ENCODE assay signal across 9 mouse cellular contexts in the genomic region with DNA sequence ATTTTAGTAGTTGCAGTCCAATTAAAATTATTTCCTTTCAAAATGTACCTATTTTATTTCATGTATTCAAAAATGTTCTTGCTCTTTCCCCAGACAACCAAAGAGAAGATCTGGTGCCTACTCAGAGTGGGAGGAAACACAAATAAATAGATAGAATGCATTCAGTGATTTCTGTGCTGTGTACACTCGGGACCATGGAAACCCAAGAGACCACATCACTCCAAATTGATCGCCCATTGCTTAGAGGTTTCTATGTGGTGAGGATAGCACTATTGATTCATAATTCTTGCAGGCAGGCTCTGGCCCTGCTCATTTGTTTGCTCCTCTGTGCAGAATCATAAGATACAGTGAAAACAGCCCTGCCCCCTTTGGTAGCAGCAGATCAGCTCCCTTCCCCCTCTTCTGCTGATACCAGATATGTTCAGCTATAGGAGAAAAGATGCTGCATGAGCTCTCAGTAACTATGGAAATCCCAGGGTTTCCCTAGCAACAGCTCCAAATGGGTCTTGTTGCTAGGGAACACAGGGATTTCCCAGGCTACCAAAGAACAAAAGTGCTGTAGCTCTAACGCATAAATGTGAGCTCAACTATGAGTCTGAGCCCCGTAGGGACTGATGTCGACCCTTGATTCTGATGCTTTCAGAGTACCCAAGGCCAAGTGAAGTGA. TPM values are rescaled to one million over a fixed set of nuclear protein-coding genes. Genes with fewer than 3 reads are reported as not detected.
DNase-seq lines count a peak whose midpoint lies in the region; ATAC-seq and TF ChIP-seq lines count a peak whose summit lies in the region.
"Had no signal": no experiment of that assay in that cellular context is flagged by ENCODE, and none has a peak within 500 bp of the region (broad histone marks: within the 10 kb centered on the region; RNA-seq: fewer than 3 reads in every experiment).

No protein-coding gene starts in this region.

- H3K4me2 ChIP-seq in forebrain, embryonic 12.5 days, result no peak overlapping the region
- H3K4me2 ChIP-seq in hindbrain, embryonic 11.5 days (replicated peaks; ENCODE audit: low read depth, low read length), result no peak overlapping the region

- H3K27me3 ChIP-seq in forebrain, embryonic 12.5 days, result no peaks in the 10 kb centered on the region
- H3K27me3 ChIP-seq in hindbrain, embryonic 11.5 days (ENCODE audit: control insufficient read depth, insufficient read depth, low read length), result no peaks in the 10 kb centered on the region

- no peak overlapping the region for H3K9ac ChIP-seq in forebrain, embryonic 12.5 days
- no peak overlapping the region for H3K9ac ChIP-seq in hindbrain, embryonic 11.5 days (ENCODE audit: low read depth, low read length)

- TF ChIP-seq CTCF in olfactory bulb, adult 2 months (IDR thresholded peaks at IDR 0.05; ENCODE audit: insufficient read depth, low read depth, low read length), result no peak

- WGBS in forebrain, embryonic 12.5 days, result 33% methylated on average over 5 of the region's 5 CpGs
- WGBS in hindbrain, embryonic 11.5 days, result 56% methylated on average over 5 of the region's 5 CpGs
- 36% methylated on average over 5 of the region's 5 CpGs for WGBS in olfactory bulb, adult 2 months

- H3K4me1 ChIP-seq in forebrain, embryonic 12.5 days, result peaks cover 7% of the 10 kb centered on the region
- no peaks in the 10 kb centered on the region for H3K4me1 ChIP-seq in hindbrain, embryonic 11.5 days (replicated peaks; ENCODE audit: control insufficient read depth, insufficient read depth, low read length)
- no peaks in the 10 kb centered on the region for H3K4me1 ChIP-seq in olfactory bulb, adult 2 months (ENCODE audit: control insufficient read depth, insufficient read depth, low read length)

- DNase-seq in hindbrain, embryonic 11.5 days (ENCODE audit: low spot score), result peak; percentile 66
- peak; percentile 66 to 81 for DNase-seq in left cerebral cortex, postnatal 14 days (ENCODE audit: low spot score in 2 of 2)
- DNase-seq in thymus, postnatal 10 days (ENCODE audit: low spot score in 2 of 2), result no peak
- DNase-seq in Muller cell, postnatal 12 days (ENCODE audit: inconsistent ontology term), result no peak
- DNase-seq: lung, postnatal 4 days had no signal

- ATAC-seq in forebrain, embryonic 12.5 days (ENCODE audit: low FRiP score), result peak; percentile 96
- ATAC-seq in hindbrain, embryonic 11.5 days (ENCODE audit: low FRiP score), result peak; percentile 94
- ATAC-seq in megakaryocyte-erythroid progenitor cell, adult 5-6 weeks (replicated peaks; ENCODE audit: low FRiP score, low TSS enrichment, poor library complexity, severe bottlenecking), result no peak
- ATAC-seq in CD4-positive, CD25-positive, alpha-beta regulatory T cell, adult 4 months, result no peak

- no peak for TF ChIP-seq POLR2A in olfactory bulb, adult 2 months (IDR thresholded peaks at IDR 0.05; ENCODE audit: insufficient read depth, low read depth, low read length)

- H3K4me3 ChIP-seq in forebrain, embryonic 12.5 days (replicated peaks), result no peak overlapping the region
- no peak overlapping the region for H3K4me3 ChIP-seq in hindbrain, embryonic 11.5 days (ENCODE audit: low read depth, low read length)
- H3K4me3 ChIP-seq in olfactory bulb, adult 2 months (ENCODE audit: insufficient read depth, low read depth, low read length), result no peak overlapping the region

- no peaks in the 10 kb centered on the region for H3K9me3 ChIP-seq in forebrain, embryonic 12.5 days
- no peaks in the 10 kb centered on the region for H3K9me3 ChIP-seq in hindbrain, embryonic 11.5 days (ENCODE audit: control insufficient read depth, low read length)

- peak overlapping the region; percentile 83 for H3K27ac ChIP-seq in forebrain, embryonic 12.5 days
- peak overlapping the region; percentile 47; the same call in 1 of the 2 replicates for H3K27ac ChIP-seq in hindbrain, embryonic 11.5 days (ENCODE audit: low read depth, low read length)
- peak overlapping the region; percentile 66 for H3K27ac ChIP-seq in olfactory bulb, adult 2 months (ENCODE audit: insufficient read depth, low read depth, low read length)

- H3K36me3 ChIP-seq in forebrain, embryonic 12.5 days (replicated peaks), result no peaks in the 10 kb centered on the region
- no peaks in the 10 kb centered on the region for H3K36me3 ChIP-seq in hindbrain, embryonic 11.5 days (ENCODE audit: control insufficient read depth, insufficient read depth, low read length)

- intact Hi-C loops in left cerebral cortex, postnatal 14 days (cut with DNase I), result no loop called here

RNA-seq across cellular contexts. Expression of gene Cetn2, which starts 22.7 kb away (rescaled TPM):
- 103 and 107 TPM in 2 replicates for polyA plus RNA-seq in forebrain, embryonic 12.5 days (2016; fragmentation: Nextera tagmentation; extraction: Ambion mirVana)
- 123 and 127 TPM in 2 replicates for polyA plus RNA-seq in hindbrain, embryonic 11.5 days (2014; fragmentation: Nextera tagmentation; extraction: Ambion mirVana)
- 10 to 100 TPM; 51.7 to 53.4 TPM for total RNA-seq in left cerebral cortex, postnatal 14 days (2021)
- polyA plus RNA-seq in olfactory bulb, adult 2 months (2012; ENCODE audit: insufficient read depth, insufficient read length, low replicate concordance, missing spikeins), result not detected in 2 replicates
- 40.3 and 76.2 TPM in 2 replicates for total RNA-seq in megakaryocyte-erythroid progenitor cell, adult 5-6 weeks (2014; fragmentation: Nextera tagmentation)
- total RNA-seq in megakaryocyte-erythroid progenitor cell, adult 5-6 weeks (2017), result 90.8 and 114 TPM in 2 replicates
- 100 to 1,000 TPM; 137 to 148 TPM for polyA plus RNA-seq in CD4-positive, CD25-positive, alpha-beta regulatory T cell, adult 4 months (2017; shearing (Covaris generic))

RNA-seq across cellular contexts. Expression of gene Nsdhl, which starts 22.8 kb away (rescaled TPM):
- 35.2 and 36.8 TPM in 2 replicates for polyA plus RNA-seq in forebrain, embryonic 12.5 days (2016; fragmentation: Nextera tagmentation; extraction: Ambion mirVana)
- polyA plus RNA-seq in hindbrain, embryonic 11.5 days (2014; fragmentation: Nextera tagmentation; extraction: Ambion mirVana), result 51.6 and 55.0 TPM in 2 replicates
- 10 to 100 TPM; 33.5 to 34.3 TPM for total RNA-seq in left cerebral cortex, postnatal 14 days (2021)
- polyA plus RNA-seq in olfactory bulb, adult 2 months (2012; ENCODE audit: insufficient read depth, insufficient read length, low replicate concordance, missing spikeins), result not detected in 2 replicates
- total RNA-seq in megakaryocyte-erythroid progenitor cell, adult 5-6 weeks (2014; fragmentation: Nextera tagmentation), result 12.9 and 16.6 TPM in 2 replicates
- total RNA-seq in megakaryocyte-erythroid progenitor cell, adult 5-6 weeks (2017), result 22.1 and 22.2 TPM in 2 replicates
- 10 to 100 TPM; 21.1 to 31.2 TPM for polyA plus RNA-seq in CD4-positive, CD25-positive, alpha-beta regulatory T cell, adult 4 months (2017; shearing (Covaris generic))

Comparison
In these comparisons a context has a peak if more than half of its experiments do, and no peak if none do; other contexts are left out.
1. ATAC-seq: peak in forebrain, embryonic 12.5 days (single experiment) and hindbrain, embryonic 11.5 days (single experiment); none in megakaryocyte-erythroid progenitor cell, adult 5-6 weeks (single experiment) and CD4-positive, CD25-positive, alpha-beta regulatory T cell, adult 4 months (single experiment).
2. DNase-seq: peak in hindbrain, embryonic 11.5 days (single experiment) and left cerebral cortex, postnatal 14 days (2 of 2); none in thymus, postnatal 10 days (0 of 2) and Muller cell, postnatal 12 days (single experiment).
3. RNA of gene Cetn2, which starts 22.7 kb away (polyA plus RNA-seq): 137 to 148 TPM in CD4-positive, CD25-positive, alpha-beta regulatory T cell, adult 4 months, 123 to 127 TPM in hindbrain, embryonic 11.5 days and 103 to 107 TPM in forebrain, embryonic 12.5 days; not detected in olfactory bulb, adult 2 months; every median in the first group is over 100 times any median in the second.
4. RNA of gene Nsdhl, which starts 22.8 kb away (polyA plus RNA-seq): 51.6 to 55.0 TPM in hindbrain, embryonic 11.5 days, 35.2 to 36.8 TPM in forebrain, embryonic 12.5 days and 21.1 to 31.2 TPM in CD4-positive, CD25-positive, alpha-beta regulatory T cell, adult 4 months; not detected in olfactory bulb, adult 2 months; every median in the first group is over 10 times any median in the second.
5. Peak in every context shown above with its lines, with median percentiles within 50 percentile points of each other: H3K27ac ChIP-seq.